Mouse (Mus musculus): ENCODE measurements around the gene Taok3. TPM values are rescaled to one million over a fixed set of nuclear protein-coding genes. Genes with fewer than 3 reads are reported as not detected.

The Taok3 gene
- total and polyA plus RNA-seq, 3 experiments = 8.3 to 35.0 (median 17.4) TPM

GRCm38 (mm10) chr5:117146165-117146564 is 26.2 kb downstream of the Taok3 start:
- no peak overlapping the region for H3K4me2 ChIP-seq (ENCODE audit: insufficient read depth, low read depth, poor library complexity, severe bottlenecking)
- no peak for TF ChIP-seq MXI1 (IDR thresholded peaks at IDR 0.05; ENCODE audit: low read depth, low read length)
- no peak for TF ChIP-seq SMC3 (IDR thresholded peaks at IDR 0.05; ENCODE audit: low read depth, low read length)
- TF ChIP-seq KAT2A (IDR thresholded peaks at IDR 0.05; ENCODE audit: insufficient replicate concordance, low read length) = no peak
- no peak for TF ChIP-seq RCOR1 (conservative IDR thresholded peaks at IDR 0.05; ENCODE audit: low read depth, low read length)
- TF ChIP-seq JUND (conservative IDR thresholded peaks at IDR 0.05; ENCODE audit: low read depth, low read length) = no peak
- no peak for TF ChIP-seq NELFE (IDR thresholded peaks at IDR 0.05; ENCODE audit: low read depth, low read length)
- no peak for TF ChIP-seq SIN3A (IDR thresholded peaks at IDR 0.05; ENCODE audit: low read length)
- TF ChIP-seq RAD21 (IDR thresholded peaks at IDR 0.05; ENCODE audit: low read depth, low read length) = no peak
- no peak for TF ChIP-seq TCF12 (IDR thresholded peaks at IDR 0.05; ENCODE audit: low read depth, low read length)
- TF ChIP-seq HCFC1 (IDR thresholded peaks at IDR 0.05; ENCODE audit: low read depth, low read length) = no peak
- no peak for TF ChIP-seq ETS1 (conservative IDR thresholded peaks at IDR 0.05; ENCODE audit: low read depth, low read length)
- TF ChIP-seq MAZ (IDR thresholded peaks at IDR 0.05; ENCODE audit: low read depth, low read length) = no peak
- peaks cover 10% of the 10 kb centered on the region for H3K9me3 ChIP-seq (replicated peaks; ENCODE audit: low read length)
- no peak overlapping the region for H3K27ac ChIP-seq (ENCODE audit: insufficient read depth, low read depth)
- H3K79me2 ChIP-seq (replicated peaks; ENCODE audit: control insufficient read depth, extremely low read depth, insufficient read depth, poor library complexity, severe bottlenecking) = peaks cover 41% of the 10 kb centered on the region
- DNase-seq (ENCODE audit: extremely low read depth) = peak; percentile 51
- H3K4me1 ChIP-seq (ENCODE audit: control insufficient read depth in 1 of 2, insufficient read depth in 2 of 2) = peaks cover 13 to 68% of the 10 kb centered on the region in 2 experiments
- peaks cover 5 to 58% of the 10 kb centered on the region in 2 experiments for H3K36me3 ChIP-seq (replicated peaks in 1 of 2; ENCODE audit: control insufficient read depth in 1 of 2, insufficient read depth in 1 of 2, low read length in 1 of 2)
- in situ Hi-C loops (cut with MboI; ENCODE audit: low pct_ligation_motif_present, low pct_unique_long_range_greater_than_20kb, low sequenced_read_pairs) = no loop called here
- H3K9ac ChIP-seq (ENCODE audit: insufficient read depth, low read depth) = no peak overlapping the region
- no peak overlapping the region for H3K4me3 ChIP-seq (replicated peaks in 1 of 3; ENCODE audit: low read depth in 2 of 3, low read length in 2 of 3, poor library complexity in 1 of 3)
- H3K27me3 ChIP-seq (replicated peaks) = no peaks in the 10 kb centered on the region
- dilution Hi-C loops (cut with MboI; ENCODE audit: extremely low pct_ligation_motif_present, extremely low pct_unique_long_range_greater_than_20kb, low sequenced_read_pairs) = no loop called here

- H3K27ac ChIP-seq (ENCODE audit: insufficient read depth, low read depth) = no peak overlapping the region
- H3K4me1 ChIP-seq (ENCODE audit: control insufficient read depth in 1 of 2, insufficient read depth in 2 of 2) = peaks cover 13 to 61% of the 10 kb centered on the region in 2 experiments
- in situ Hi-C loops (cut with MboI; ENCODE audit: low pct_ligation_motif_present, low pct_unique_long_range_greater_than_20kb, low sequenced_read_pairs) = no loop called here
- H3K9me3 ChIP-seq (replicated peaks; ENCODE audit: low read length) = peaks cover 14% of the 10 kb centered on the region
- H3K4me2 ChIP-seq (ENCODE audit: insufficient read depth, low read depth, poor library complexity, severe bottlenecking) = no peak overlapping the region
- peaks cover 7 to 59% of the 10 kb centered on the region in 2 experiments for H3K36me3 ChIP-seq (replicated peaks in 1 of 2; ENCODE audit: control insufficient read depth in 1 of 2, insufficient read depth in 1 of 2, low read length in 1 of 2)
- no peak for DNase-seq (ENCODE audit: extremely low read depth)
- dilution Hi-C loops (cut with MboI; ENCODE audit: extremely low pct_ligation_motif_present, extremely low pct_unique_long_range_greater_than_20kb, low sequenced_read_pairs) = no loop called here
- H3K4me3 ChIP-seq (replicated peaks in 1 of 3; ENCODE audit: low read depth in 2 of 3, low read length in 2 of 3, poor library complexity in 1 of 3) = no peak overlapping the region
- H3K27me3 ChIP-seq (replicated peaks) = no peaks in the 10 kb centered on the region
- peaks cover 38% of the 10 kb centered on the region for H3K79me2 ChIP-seq (replicated peaks; ENCODE audit: control insufficient read depth, extremely low read depth, insufficient read depth, poor library complexity, severe bottlenecking)
- H3K9ac ChIP-seq (ENCODE audit: insufficient read depth, low read depth) = no peak overlapping the region
- TF ChIP-seq TCF12 (IDR thresholded peaks at IDR 0.05; ENCODE audit: low read depth, low read length) (no peak), KAT2A (IDR thresholded peaks at IDR 0.05; ENCODE audit: insufficient replicate concordance, low read length) (no peak), UBTF (IDR thresholded peaks at IDR 0.05; ENCODE audit: low read depth, low read length) (no peak), JUN (IDR thresholded peaks at IDR 0.05; ENCODE audit: insufficient read depth, low read depth, low read length) (peak; percentile 62), ZMIZ1 (IDR thresholded peaks at IDR 0.05; ENCODE audit: low read depth, low read length) (no peak), SMC3 (IDR thresholded peaks at IDR 0.05; ENCODE audit: low read depth, low read length) (no peak), EP300 (IDR thresholded peaks at IDR 0.05; ENCODE audit: low read length) (peak; percentile 44; the same call in 1 of the 2 replicates), MYC (IDR thresholded peaks at IDR 0.05; ENCODE audit: low read depth, low read length) (no peak), PAX5 (IDR thresholded peaks at IDR 0.05; ENCODE audit: low read length) (no peak), MAX (IDR thresholded peaks at IDR 0.05; ENCODE audit: low read length) (no peak), JUND (conservative IDR thresholded peaks at IDR 0.05; ENCODE audit: low read depth, low read length) (peak; percentile 37; the same call in 1 of the 2 replicates), NELFE (IDR thresholded peaks at IDR 0.05; ENCODE audit: low read depth, low read length) (no peak), POLR2A (IDR thresholded peaks at IDR 0.05; ENCODE audit: low read depth, low read length) (no peak), USF2 (conservative IDR thresholded peaks at IDR 0.05; ENCODE audit: low read depth, low read length) (no peak), IRF4 (IDR thresholded peaks at IDR 0.05; ENCODE audit: low read depth, low read length) (no peak), MEF2A (IDR thresholded peaks at IDR 0.05; ENCODE audit: borderline replicate concordance, low read depth, low read length) (peak; percentile 93), TBP (conservative IDR thresholded peaks at IDR 0.05; ENCODE audit: low read depth, low read length) (no peak), RCOR1 (conservative IDR thresholded peaks at IDR 0.05; ENCODE audit: low read depth, low read length) (no peak), SIN3A (IDR thresholded peaks at IDR 0.05; ENCODE audit: low read length) (no peak), NRF1 (IDR thresholded peaks at IDR 0.05; ENCODE audit: low read depth, low read length) (no peak), GABPA (IDR thresholded peaks at IDR 0.05; ENCODE audit: insufficient replicate concordance, low read depth, low read length) (no peak), CTCF (conservative IDR thresholded peaks at IDR 0.05 in 1 of 2, IDR thresholded peaks at IDR 0.05 in 1 of 2; ENCODE audit: low read depth in 2 of 2, low read length in 2 of 2) (0 out of 4 replicates have a peak, but pooled peaks of 1 of the 2 experiments have one; percentile 14), E2F4 (IDR thresholded peaks at IDR 0.05; ENCODE audit: insufficient replicate concordance, low read depth, low read length) (no peak), BHLHE40 (IDR thresholded peaks at IDR 0.05; ENCODE audit: low read depth, low read length) (no peak), ETS1 (conservative IDR thresholded peaks at IDR 0.05; ENCODE audit: low read depth, low read length) (peak; percentile 71)
Observed at GRCm38 (mm10) chr5:117147187-117148095, 27.5 kb downstream of the Taok3 start.
